Mouse (Mus musculus) effector memory CD4-positive, alpha-beta T cell, adult 5 months (primary cell): ENCODE results near the gene Speer1. TPM values are rescaled to one million over a fixed set of nuclear protein-coding genes. Genes with fewer than 3 reads are reported as not detected.

Experiments
- polyA plus RNA-seq: library from polyadenylated mRNA; unstranded; fragments of 100-300 nt; shearing (Covaris generic); gene quantifications from one replicate; pipeline ENCODE4 v1.2.1, GENCODE M21; 2017

Speer1 gene
- polyA plus RNA-seq: 2.2 TPM

GRCm38 (mm10) chr5:11341216-11341615, at the start of gene Speer1:
Gene Speer1, plus strand, starts transcription at chr5:11341516.

Other genes with a start within 250 kb of the Speer1 start
- gene Gm8879, start 213.9 kb upstream of the Speer1 start, polyA plus RNA-seq: 0.35 TPM
- 1.0 TPM for gene Gm5861, start 158.4 kb upstream of the Speer1 start, polyA plus RNA-seq
- gene Gm8890, start 85.5 kb upstream of the Speer1 start, polyA plus RNA-seq: not detected
- gene Gm8897, start 74.9 kb downstream of the Speer1 start, polyA plus RNA-seq: not detected
- gene Gm8906, start 161.2 kb downstream of the Speer1 start, polyA plus RNA-seq: not detected